Comparison of ENCODE assay signal across 17 mouse cellular contexts in the genomic region with DNA sequence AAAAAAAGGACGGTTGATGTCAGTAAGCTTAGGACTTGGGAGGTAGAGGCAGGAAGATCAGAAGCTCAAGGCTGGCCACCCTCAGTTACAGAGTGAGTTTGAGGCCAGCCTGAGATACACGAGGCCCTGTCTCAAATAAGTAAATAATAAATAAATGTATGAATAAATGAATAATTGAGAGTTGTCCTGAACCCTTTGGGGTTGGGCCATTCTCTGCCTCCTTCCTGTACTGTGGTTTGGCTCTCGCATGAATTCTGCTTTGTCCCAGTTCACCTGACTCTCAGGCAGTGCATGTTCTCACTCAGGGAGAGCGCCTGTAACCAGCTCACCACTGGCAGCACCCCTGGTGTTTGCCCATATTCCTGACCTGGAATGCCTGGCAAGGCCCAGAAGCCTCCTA. TPM values are rescaled to one million over a fixed set of nuclear protein-coding genes. Genes with fewer than 3 reads are reported as not detected.
A peak's percentile ranks its signal among the peaks of the same experiment; 100 is the strongest.
DNase-seq lines count a peak whose midpoint lies in the region; ATAC-seq and TF ChIP-seq lines count a peak whose summit lies in the region.
"Had no signal": no experiment of that assay in that cellular context is flagged by ENCODE, and none has a peak within 500 bp of the region (broad histone marks: within the 10 kb centered on the region; RNA-seq: fewer than 3 reads in every experiment).

No protein-coding gene starts in this region.

- H3K4me3 ChIP-seq in forebrain, embryonic 11.5 days (ENCODE audit: low read depth, low read length) = no peak overlapping the region
- no peak overlapping the region for H3K4me3 ChIP-seq in forebrain, embryonic 12.5 days (replicated peaks)
- H3K4me3 ChIP-seq in layer of hippocampus, adult 2 months = peak overlapping the region; percentile 95; the same call in 1 of the 2 replicates
- H3K4me3 ChIP-seq in hindbrain, postnatal 0 days (ENCODE audit: low read length) = no peak overlapping the region
- no peak overlapping the region for H3K4me3 ChIP-seq in liver, postnatal 0 days (ENCODE audit: low read depth, low read length)

- no peaks in the 10 kb centered on the region for H3K9me3 ChIP-seq in forebrain, embryonic 11.5 days (ENCODE audit: control insufficient read depth, low read length)
- H3K9me3 ChIP-seq in forebrain, embryonic 12.5 days = no peaks in the 10 kb centered on the region
- H3K9me3 ChIP-seq in hindbrain, postnatal 0 days (ENCODE audit: low read length) = no peaks in the 10 kb centered on the region
- H3K9me3 ChIP-seq in liver, postnatal 0 days (ENCODE audit: low read length) = no peaks in the 10 kb centered on the region
- H3K9me3 ChIP-seq: heart, embryonic 12.5 days had no signal

- peak; percentile 47 for DNase-seq in forebrain, embryonic 11.5 days (ENCODE audit: low spot score)
- DNase-seq in layer of hippocampus, adult 2 months (ENCODE audit: low spot score in 2 of 2) = no peak
- DNase-seq in layer of hippocampus, postnatal 25 days (ENCODE audit: extremely low spot score in 1 of 2, low spot score in 1 of 2) = no peak
- no peak for DNase-seq in hindbrain, postnatal 0 days (ENCODE audit: low spot score)
- DNase-seq in liver, postnatal 0 days = no peak
- no peak for DNase-seq in ovary, postnatal 10 days (ENCODE audit: low spot score)
- DNase-seq: B cell, adult 2 months; cerebellum, adult 11 months; gastrocnemius, postnatal 36 days; kidney, adult 18-20 months; kidney, postnatal 36 days; left cerebral cortex, postnatal 4 days; right cerebral cortex, adult 18-20 months; thymus, postnatal 36 days had no signal

- H3K36me3 ChIP-seq in forebrain, embryonic 11.5 days (ENCODE audit: control insufficient read depth, insufficient read depth, low read length) = no peaks in the 10 kb centered on the region; the same call in 1 of the 2 replicates
- H3K36me3 ChIP-seq in forebrain, embryonic 12.5 days (replicated peaks) = peaks cover 8% of the 10 kb centered on the region
- H3K36me3 ChIP-seq in hindbrain, postnatal 0 days (ENCODE audit: insufficient read depth, low read length) = no peaks in the 10 kb centered on the region
- peaks cover 8% of the 10 kb centered on the region; the same call in 1 of the 2 replicates for H3K36me3 ChIP-seq in liver, postnatal 0 days (replicated peaks; ENCODE audit: insufficient read depth, low read length)

- H3K27ac ChIP-seq in forebrain, embryonic 11.5 days (ENCODE audit: low read depth, low read length) = no peak overlapping the region
- H3K27ac ChIP-seq in forebrain, embryonic 12.5 days = no peak overlapping the region
- peak overlapping the region; percentile 98; the same call in 1 of the 2 replicates for H3K27ac ChIP-seq in layer of hippocampus, adult 2 months
- H3K27ac ChIP-seq in hindbrain, postnatal 0 days = no peak overlapping the region
- no peak overlapping the region for H3K27ac ChIP-seq in liver, postnatal 0 days (ENCODE audit: low read depth)
- H3K27ac ChIP-seq: stomach, postnatal 0 days had no signal

- no peaks in the 10 kb centered on the region for H3K27me3 ChIP-seq in forebrain, embryonic 11.5 days (ENCODE audit: control insufficient read depth, insufficient read depth, low read length)
- H3K27me3 ChIP-seq in forebrain, embryonic 12.5 days = no peaks in the 10 kb centered on the region
- H3K27me3 ChIP-seq in hindbrain, postnatal 0 days (ENCODE audit: insufficient read depth, low read length) = no peaks in the 10 kb centered on the region
- no peaks in the 10 kb centered on the region for H3K27me3 ChIP-seq in liver, postnatal 0 days (ENCODE audit: insufficient read depth, low read length)
- H3K27me3 ChIP-seq: heart, embryonic 12.5 days had no signal

- TF ChIP-seq EP300 in liver, postnatal 0 days (IDR thresholded peaks at IDR 0.05; ENCODE audit: low read depth) = no peak

- no peak overlapping the region for H3K9ac ChIP-seq in forebrain, embryonic 11.5 days (ENCODE audit: low read length)
- H3K9ac ChIP-seq in forebrain, embryonic 12.5 days = no peak overlapping the region
- H3K9ac ChIP-seq in hindbrain, postnatal 0 days (replicated peaks; ENCODE audit: low read length) = no peak overlapping the region
- H3K9ac ChIP-seq in liver, postnatal 0 days (replicated peaks) = no peak overlapping the region

- 84% methylated on average over 4 of the region's 4 CpGs for WGBS in forebrain, embryonic 11.5 days
- 82% methylated on average over 4 of the region's 4 CpGs for WGBS in forebrain, embryonic 12.5 days
- WGBS in hindbrain, postnatal 0 days = 76% methylated on average over 4 of the region's 4 CpGs
- whole genome bisulfite sequencing in liver, postnatal 0 days (ENCODE audit: insufficient replicate concordance) = 61% methylated on average over 4 of the region's 4 CpGs

- peaks cover 31% of the 10 kb centered on the region for H3K4me1 ChIP-seq in forebrain, embryonic 11.5 days (replicated peaks; ENCODE audit: control insufficient read depth, insufficient read depth, low read length)
- H3K4me1 ChIP-seq in forebrain, embryonic 12.5 days = peaks cover 76% of the 10 kb centered on the region
- H3K4me1 ChIP-seq in hindbrain, postnatal 0 days (ENCODE audit: insufficient read depth, low read length) = peaks cover 45% of the 10 kb centered on the region
- peaks cover 60% of the 10 kb centered on the region for H3K4me1 ChIP-seq in liver, postnatal 0 days (ENCODE audit: insufficient read depth)

- ATAC-seq in forebrain, embryonic 11.5 days (replicated peaks; ENCODE audit: low FRiP score) = no peak
- ATAC-seq in forebrain, embryonic 12.5 days (ENCODE audit: low FRiP score) = no peak
- no peak for ATAC-seq in hindbrain, postnatal 0 days
- ATAC-seq in liver, postnatal 0 days = no peak

- H3K4me2 ChIP-seq in forebrain, embryonic 11.5 days (ENCODE audit: low read depth, low read length, severe bottlenecking) = no peak overlapping the region
- H3K4me2 ChIP-seq in forebrain, embryonic 12.5 days = no peak overlapping the region
- peak overlapping the region; percentile 74 for H3K4me2 ChIP-seq in hindbrain, postnatal 0 days (ENCODE audit: low read depth, low read length)
- H3K4me2 ChIP-seq in liver, postnatal 0 days (ENCODE audit: low read depth, low read length) = 0 out of 2 replicates have a peak overlapping the region, but pooled peaks have one; percentile 93

- no peak for TF ChIP-seq CTCF in layer of hippocampus, adult 2 months (conservative IDR thresholded peaks at IDR 0.05)
- no peak for TF ChIP-seq CTCF in hindbrain, postnatal 0 days (IDR thresholded peaks at IDR 0.05; ENCODE audit: low read depth)
- TF ChIP-seq CTCF in liver, postnatal 0 days (IDR thresholded peaks at IDR 0.05; ENCODE audit: low read depth) = no peak

RNA-seq across cellular contexts. Expression of a gene that starts 4.5 kb away (rescaled TPM):
- 7.4 and 9.4 TPM in 2 replicates for polyA plus RNA-seq in forebrain, embryonic 11.5 days (2014; fragmentation: Nextera tagmentation; extraction: Ambion mirVana)
- polyA plus RNA-seq in forebrain, embryonic 12.5 days (2016; fragmentation: Nextera tagmentation; extraction: Ambion mirVana) = 7.2 and 8.3 TPM in 2 replicates
- total RNA-seq in layer of hippocampus, adult 2 months (2021) = 10 to 100 TPM; 59.1 to 63.4 TPM
- 10 to 100 TPM; 59.6 to 62.8 TPM for total RNA-seq in layer of hippocampus, postnatal 25 days (2021)
- 21.2 and 21.7 TPM in 2 replicates for total RNA-seq in hindbrain, postnatal 0 days (2014; rRNA removed)
- polyA plus RNA-seq in hindbrain, postnatal 0 days (2015; fragmentation: Nextera tagmentation; extraction: Ambion mirVana) = 8.2 and 10.1 TPM in 2 replicates
- 1.8 TPM in 2 replicates for polyA plus RNA-seq in liver, postnatal 0 days (2015; fragmentation: Nextera tagmentation; extraction: Ambion mirVana)

RNA-seq across cellular contexts. Expression of a gene that starts 20.7 kb away (rescaled TPM):
- polyA plus RNA-seq in forebrain, embryonic 11.5 days (2014; fragmentation: Nextera tagmentation; extraction: Ambion mirVana) = 21.0 and 24.7 TPM in 2 replicates
- 21.1 and 22.9 TPM in 2 replicates for polyA plus RNA-seq in forebrain, embryonic 12.5 days (2016; fragmentation: Nextera tagmentation; extraction: Ambion mirVana)
- total RNA-seq in layer of hippocampus, adult 2 months (2021) = 10 to 100 TPM; 78.8 to 82.5 TPM
- total RNA-seq in layer of hippocampus, postnatal 25 days (2021) = 10 to 100 TPM; 84.4 to 85.8 TPM
- 47.7 and 51.9 TPM in 2 replicates for total RNA-seq in hindbrain, postnatal 0 days (2014; rRNA removed)
- polyA plus RNA-seq in hindbrain, postnatal 0 days (2015; fragmentation: Nextera tagmentation; extraction: Ambion mirVana) = 12.8 and 14.9 TPM in 2 replicates
- 5.3 and 5.5 TPM in 2 replicates for polyA plus RNA-seq in liver, postnatal 0 days (2015; fragmentation: Nextera tagmentation; extraction: Ambion mirVana)

Comparison
In these comparisons a context has a peak if more than half of its experiments do, and no peak if none do; other contexts are left out.
1. H3K4me2 ChIP-seq: peak in hindbrain, postnatal 0 days (single experiment) and liver, postnatal 0 days (single experiment); none in forebrain, embryonic 11.5 days (single experiment) and forebrain, embryonic 12.5 days (single experiment).